Mouse (Mus musculus) liver, embryonic 12.5 days (tissue): Measurements from ENCODE around the gene Reps2. TPM values are rescaled to one million over a fixed set of nuclear protein-coding genes. Genes with fewer than 3 reads are reported as not detected.

Experiments used
- ATAC-seq: fragments of 200-750 bp; cut with Nextera tagmentation; 2 replicates; pipeline ENCODE4 v1.8.0; 2017; ENCODE audit warnings: moderate number of reproducible peaks, mild to moderate bottlenecking, moderate library complexity
- H3K27ac ChIP-seq: fragments of 300-500 bp; sonication (generic); 2 replicates; pipeline ENCODE4 v1.5.1; 2016; ENCODE audit warnings: mild to moderate bottlenecking
- H3K27me3 ChIP-seq: fragments of 300-500 bp; sonication (generic); replicated peaks from 2 replicates; pipeline ENCODE4 v1.6.1; 2016; ENCODE audit warnings: mild to moderate bottlenecking, moderate library complexity
- H3K36me3 ChIP-seq: fragments of 300-500 bp; sonication (generic); 2 replicates; pipeline ENCODE4 v1.6.1; 2016; ENCODE audit warnings: mild to moderate bottlenecking, moderate library complexity
- H3K4me1 ChIP-seq: fragments of 300-500 bp; sonication (generic); 2 replicates; pipeline ENCODE4 v1.6.1; 2016
- H3K4me2 ChIP-seq: fragments of 300-500 bp; sonication (generic); 2 replicates; pipeline ENCODE4 v1.6.1; 2016; ENCODE audit warnings: mild to moderate bottlenecking, moderate library complexity
- H3K4me3 ChIP-seq: fragments of 300-500 bp; sonication (generic); 2 replicates; pipeline ENCODE4 v1.5.1; 2016; ENCODE audit warnings: mild to moderate bottlenecking, moderate library complexity
- H3K9ac ChIP-seq: fragments of 300-500 bp; sonication (generic); 2 replicates; pipeline ENCODE4 v1.6.1; 2016; ENCODE audit warnings: mild to moderate bottlenecking, moderate library complexity
- H3K9me3 ChIP-seq: fragments of 300-500 bp; sonication (generic); replicated peaks from 2 replicates; pipeline ENCODE4 v1.6.1; 2016; ENCODE audit warnings: mild to moderate bottlenecking, moderate library complexity
- WGBS: fragments of 180-500 bp; shearing (Covaris S2); methylation state at CpG from one replicate; pipeline ENCODE4 v1.1.7; 2016; ENCODE audit not compliant: insufficient replicate concordance; 5-methylcytosine and 5-hydroxymethylcytosine counted together
- polyA plus RNA-seq: library from polyadenylated mRNA; unstranded; fragments of >200 nt; fragmentation: Nextera tagmentation; extraction: Ambion mirVana; gene quantifications from 2 replicates; pipeline ENCODE4 v1.2.1, GENCODE M21; 2016

The Reps2 gene
- polyA plus RNA-seq, 1 experiment from 2014 or later = 1.4 TPM

- Histone ChIP-seq H3K27me3 (no peaks in the 10 kb centered on the region), H3K9me3 (no peaks in the 10 kb centered on the region), H3K4me2 (no peak overlapping the region), H3K9ac (no peak overlapping the region), H3K36me3 (no peaks in the 10 kb centered on the region), H3K4me1 (no peaks in the 10 kb centered on the region), H3K27ac (no peak overlapping the region), H3K4me3 (no peak overlapping the region)
- ATAC-seq = no peak
- WGBS = 52% methylated on average over 3 of the region's 3 CpGs
These were observed 59.1 kb downstream of the Reps2 start for GRCm38 (mm10) chrX:162584349-162584748.

- Histone ChIP-seq H3K9ac (no peak overlapping the region), H3K9me3 (no peaks in the 10 kb centered on the region), H3K27me3 (no peaks in the 10 kb centered on the region), H3K27ac (no peak overlapping the region), H3K4me2 (no peak overlapping the region), H3K4me3 (no peak overlapping the region), H3K36me3 (no peaks in the 10 kb centered on the region), H3K4me1 (no peaks in the 10 kb centered on the region)
- no peak for ATAC-seq
- WGBS = 50% methylated on average over 3 of the region's 3 CpGs
These were observed 62.9 kb downstream of the Reps2 start for GRCm38 (mm10) chrX:162580521-162580920.

- Histone ChIP-seq H3K4me2 (no peak overlapping the region), H3K9me3 (no peaks in the 10 kb centered on the region), H3K36me3 (no peaks in the 10 kb centered on the region), H3K4me1 (no peaks in the 10 kb centered on the region), H3K9ac (no peak overlapping the region), H3K27me3 (no peaks in the 10 kb centered on the region), H3K4me3 (no peak overlapping the region), H3K27ac (no peak overlapping the region)
- no peak for ATAC-seq
- WGBS = 76% methylated on average over 2 of the region's 2 CpGs
These were observed 75.0 kb downstream of the Reps2 start for GRCm38 (mm10) chrX:162568439-162568838.

GRCm38 (mm10) chrX:162565501-162565900 is 77.9 kb downstream of the Reps2 start:
- no peak overlapping the region for H3K4me3 ChIP-seq
- no peak overlapping the region for H3K27ac ChIP-seq
- no peaks in the 10 kb centered on the region for H3K4me1 ChIP-seq
- no peaks in the 10 kb centered on the region for H3K36me3 ChIP-seq
- no peaks in the 10 kb centered on the region; the same call in 1 of the 2 replicates for H3K27me3 ChIP-seq
- WGBS = 79% methylated on average over 4 of the region's 4 CpGs
- no peaks in the 10 kb centered on the region for H3K9me3 ChIP-seq
- no peak overlapping the region for H3K9ac ChIP-seq
- no peak overlapping the region for H3K4me2 ChIP-seq
- no peak for ATAC-seq

- H3K27ac ChIP-seq = no peak overlapping the region
- no peaks in the 10 kb centered on the region for H3K36me3 ChIP-seq
- ATAC-seq = no peak
- WGBS = 72% methylated on average over 6 of the region's 6 CpGs
- H3K4me1 ChIP-seq = no peaks in the 10 kb centered on the region
- no peak overlapping the region for H3K4me2 ChIP-seq
- H3K9ac ChIP-seq = no peak overlapping the region
- no peak overlapping the region for H3K4me3 ChIP-seq
- H3K27me3 ChIP-seq = no peaks in the 10 kb centered on the region; the same call in none of the 2 replicates
- H3K9me3 ChIP-seq = no peaks in the 10 kb centered on the region
These were observed 87.0 kb downstream of the Reps2 start for GRCm38 (mm10) chrX:162556459-162556841.

- Histone ChIP-seq H3K36me3 (no peaks in the 10 kb centered on the region), H3K4me2 (no peak overlapping the region), H3K9ac (no peak overlapping the region), H3K9me3 (no peaks in the 10 kb centered on the region), H3K27me3 (no peaks in the 10 kb centered on the region; the same call in 1 of the 2 replicates), H3K4me3 (no peak overlapping the region), H3K27ac (no peak overlapping the region), H3K4me1 (no peaks in the 10 kb centered on the region)
- ATAC-seq = no peak
- WGBS = 86% methylated on average over 1 of the region's 1 CpGs
These were observed 87.6 kb downstream of the Reps2 start for GRCm38 (mm10) chrX:162555729-162556458.

- no peak overlapping the region for H3K27ac ChIP-seq
- H3K4me1 ChIP-seq = no peaks in the 10 kb centered on the region
- no peak overlapping the region for H3K9ac ChIP-seq
- H3K9me3 ChIP-seq = no peaks in the 10 kb centered on the region
- H3K4me2 ChIP-seq = no peak overlapping the region
- H3K4me3 ChIP-seq = no peak overlapping the region
- H3K36me3 ChIP-seq = no peaks in the 10 kb centered on the region
- 73% methylated on average over 3 of the region's 3 CpGs for WGBS
- ATAC-seq = no peak
- no peaks in the 10 kb centered on the region; the same call in 1 of the 2 replicates for H3K27me3 ChIP-seq
These were observed 88.9 kb downstream of the Reps2 start for GRCm38 (mm10) chrX:162554513-162554912.

GRCm38 (mm10) chrX:162552383-162552782 is 91.1 kb downstream of the Reps2 start:
- 46% methylated on average over 8 of the region's 8 CpGs for WGBS
- no peak overlapping the region for H3K4me3 ChIP-seq
- no peaks in the 10 kb centered on the region for H3K36me3 ChIP-seq
- no peaks in the 10 kb centered on the region for H3K4me1 ChIP-seq
- H3K4me2 ChIP-seq = no peak overlapping the region
- no peaks in the 10 kb centered on the region; the same call in 1 of the 2 replicates for H3K27me3 ChIP-seq
- ATAC-seq = no peak
- no peaks in the 10 kb centered on the region for H3K9me3 ChIP-seq
- no peak overlapping the region for H3K27ac ChIP-seq
- no peak overlapping the region for H3K9ac ChIP-seq

- Histone ChIP-seq H3K27me3 (peaks cover 3% of the 10 kb centered on the region; the same call in 1 of the 2 replicates), H3K36me3 (no peaks in the 10 kb centered on the region), H3K9me3 (no peaks in the 10 kb centered on the region), H3K9ac (no peak overlapping the region), H3K4me3 (no peak overlapping the region), H3K4me1 (no peaks in the 10 kb centered on the region), H3K27ac (no peak overlapping the region), H3K4me2 (no peak overlapping the region)
- no peak for ATAC-seq
These were observed 98.4 kb downstream of the Reps2 start for GRCm38 (mm10) chrX:162545037-162545436.

- ATAC-seq = no peak
- Histone ChIP-seq H3K27ac (no peak overlapping the region), H3K9ac (no peak overlapping the region), H3K27me3 (peaks cover 3% of the 10 kb centered on the region; the same call in 1 of the 2 replicates), H3K36me3 (no peaks in the 10 kb centered on the region), H3K9me3 (no peaks in the 10 kb centered on the region), H3K4me1 (no peaks in the 10 kb centered on the region), H3K4me3 (no peak overlapping the region), H3K4me2 (no peak overlapping the region)
- WGBS = 32% methylated on average over 1 of the region's 1 CpGs
These were observed 100.7 kb downstream of the Reps2 start for GRCm38 (mm10) chrX:162542576-162543227.

GRCm38 (mm10) chrX:162541961-162542360 is 101.5 kb downstream of the Reps2 start:
- H3K27me3 ChIP-seq = peaks cover 3% of the 10 kb centered on the region; the same call in 1 of the 2 replicates
- no peaks in the 10 kb centered on the region for H3K4me1 ChIP-seq

GRCm38 (mm10) chrX:162531016-162531415 is 112.4 kb downstream of the Reps2 start:
- H3K4me3 ChIP-seq = no peak overlapping the region
- H3K27ac ChIP-seq = no peak overlapping the region
- WGBS = 73% methylated on average over 2 of the region's 2 CpGs
- no peak overlapping the region for H3K4me2 ChIP-seq
- no peaks in the 10 kb centered on the region for H3K36me3 ChIP-seq
- no peak for ATAC-seq
- H3K9ac ChIP-seq = no peak overlapping the region
- H3K9me3 ChIP-seq = no peaks in the 10 kb centered on the region
- peaks cover 17% of the 10 kb centered on the region for H3K27me3 ChIP-seq
- no peaks in the 10 kb centered on the region for H3K4me1 ChIP-seq

More at GRCm38 (mm10) chrX:162541961-162542360, 101.5 kb downstream of the Reps2 start:
- Histone ChIP-seq H3K9me3 (no peaks in the 10 kb centered on the region), H3K9ac (no peak overlapping the region), H3K4me2 (no peak overlapping the region), H3K4me3 (no peak overlapping the region), H3K36me3 (no peaks in the 10 kb centered on the region), H3K27ac (no peak overlapping the region)
- no peak for ATAC-seq
- WGBS = 77% methylated on average over 1 of the region's 1 CpGs
